Mouse (Mus musculus) liver, adult 2 months (tissue): ENCODE data around the gene Tsc22d4.
"Not testable (repeated sequence)": the region's sequence is repeated elsewhere in the genome, so short reads cannot be mapped to it uniquely, and the experiment has no call there.

Experiments
- CTCF ChIP-seq: fragments of 200-500 bp; IDR thresholded peaks from 2 replicates; pipeline ENCODE4 v1.5.1; 2011; ENCODE audit warnings: low read depth, low read length, control low read depth
- POLR2A ChIP-seq: fragments of 200-500 bp; IDR thresholded peaks from 2 replicates; pipeline ENCODE4 v1.6.1; 2011; ENCODE audit warnings: low read length, control low read depth; ENCODE audit not compliant: insufficient read depth; ENCODE audit errors: extremely low read depth

DNA sequence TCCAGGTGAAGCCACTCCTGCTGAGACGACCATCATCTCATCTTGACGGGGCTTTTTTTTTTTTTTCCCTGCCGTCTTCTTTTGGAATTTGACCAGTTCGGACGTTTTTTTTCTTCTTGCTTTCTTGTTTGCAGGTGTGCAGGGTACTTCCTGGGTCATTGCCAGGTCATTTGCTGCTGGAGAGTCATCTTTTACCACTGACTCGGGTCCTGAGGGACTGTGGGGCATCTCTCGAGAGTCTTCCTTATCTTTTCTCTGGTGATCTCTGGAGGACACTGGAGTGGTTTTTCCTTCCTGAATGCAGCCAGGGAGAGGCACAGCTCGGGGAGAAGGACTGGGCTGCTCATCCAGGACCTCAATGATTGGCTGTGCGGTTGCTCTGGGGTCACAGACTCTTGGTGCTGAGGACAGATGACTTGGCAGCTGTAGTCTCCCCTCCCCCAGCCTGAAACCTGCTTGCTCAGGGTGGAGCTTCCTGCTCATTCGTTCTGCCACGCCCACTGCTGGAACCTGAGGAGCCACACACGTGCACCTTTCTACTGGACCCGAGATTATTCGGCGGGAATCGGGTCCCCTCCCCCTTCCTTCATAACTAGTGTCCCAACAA, 24.9 kb upstream of the Tsc22d4 start:
- not testable (repeated sequence) for TF ChIP-seq CTCF, POLR2A
